Mouse (Mus musculus) forebrain, embryonic 13.5 days (tissue): ENCODE results near the gene Met. TPM values are rescaled to one million over a fixed set of nuclear protein-coding genes. Genes with fewer than 3 reads are reported as not detected.

Experiments
- ATAC-seq: fragments of 200-750 bp; cut with Nextera tagmentation; 2 replicates; pipeline ENCODE4 v1.8.0; 2017
- H3K27ac ChIP-seq: fragments of 300-500 bp; sonication (generic); 2 replicates; pipeline ENCODE4 v1.5.1; 2015; ENCODE audit warnings: inconsistent platforms, mild to moderate bottlenecking, moderate library complexity
- H3K27me3 ChIP-seq: fragments of 300-500 bp; sonication (generic); 2 replicates; pipeline ENCODE4 v1.6.1; 2015; ENCODE audit warnings: mild to moderate bottlenecking, inconsistent platforms
- H3K36me3 ChIP-seq: fragments of 300-500 bp; sonication (generic); 2 replicates; pipeline ENCODE4 v1.6.1; 2015; ENCODE audit warnings: mild to moderate bottlenecking, inconsistent platforms; ENCODE audit not compliant: poor library complexity, severe bottlenecking
- H3K4me1 ChIP-seq: fragments of 300-500 bp; sonication (generic); 2 replicates; pipeline ENCODE4 v1.6.1; 2015; ENCODE audit warnings: inconsistent platforms
- H3K4me2 ChIP-seq: fragments of 300-500 bp; sonication (generic); 2 replicates; pipeline ENCODE4 v1.6.1; 2015; ENCODE audit warnings: inconsistent platforms, mild to moderate bottlenecking, moderate library complexity
- H3K4me3 ChIP-seq: fragments of 300-500 bp; sonication (generic); 2 replicates; pipeline ENCODE4 v1.5.1; 2015; ENCODE audit warnings: mild to moderate bottlenecking, inconsistent platforms
- H3K9ac ChIP-seq: fragments of 300-500 bp; sonication (generic); 2 replicates; pipeline ENCODE4 v1.6.1; 2015; ENCODE audit warnings: mild to moderate bottlenecking, inconsistent platforms
- H3K9me3 ChIP-seq: fragments of 300-500 bp; sonication (generic); replicated peaks from 2 replicates; pipeline ENCODE4 v1.6.1; 2016; ENCODE audit warnings: inconsistent platforms
- WGBS: fragments of 180-500 bp; shearing (Covaris S2); methylation state at CpG from one replicate; pipeline ENCODE4 v1.1.7; 2015; 5-methylcytosine and 5-hydroxymethylcytosine counted together
- polyA plus RNA-seq: library from polyadenylated mRNA; unstranded; fragments of >200 nt; fragmentation: Nextera tagmentation; extraction: Ambion mirVana; gene quantifications from 2 replicates; pipeline ENCODE4 v1.2.1, GENCODE M21; 2015

Met gene
- polyA plus RNA-seq, 1 experiment from 2014 or later: 0.59 TPM

DNA sequence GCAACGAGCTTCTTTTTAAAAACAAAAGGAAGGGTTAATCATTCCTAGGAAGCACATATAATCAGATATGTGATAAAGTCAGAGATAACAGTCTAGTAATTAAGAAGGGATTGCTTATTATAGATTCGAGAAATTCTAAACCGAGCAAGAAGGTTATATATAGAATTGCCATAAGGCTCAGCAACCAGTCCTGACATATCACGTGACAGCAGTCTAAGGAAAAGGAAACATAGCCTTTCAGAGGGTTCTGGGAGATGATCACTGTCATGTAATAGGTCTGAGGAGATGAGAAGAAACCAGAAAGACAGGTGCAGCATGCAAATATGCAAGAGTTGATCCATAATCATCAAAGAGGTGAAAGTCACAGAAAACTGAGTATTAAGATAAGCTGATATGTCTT, 59.3 kb downstream of the Met start:
- H3K27me3 ChIP-seq: no peaks in the 10 kb centered on the region
- WGBS: 81% methylated on average over 4 of the region's 4 CpGs

DNA sequence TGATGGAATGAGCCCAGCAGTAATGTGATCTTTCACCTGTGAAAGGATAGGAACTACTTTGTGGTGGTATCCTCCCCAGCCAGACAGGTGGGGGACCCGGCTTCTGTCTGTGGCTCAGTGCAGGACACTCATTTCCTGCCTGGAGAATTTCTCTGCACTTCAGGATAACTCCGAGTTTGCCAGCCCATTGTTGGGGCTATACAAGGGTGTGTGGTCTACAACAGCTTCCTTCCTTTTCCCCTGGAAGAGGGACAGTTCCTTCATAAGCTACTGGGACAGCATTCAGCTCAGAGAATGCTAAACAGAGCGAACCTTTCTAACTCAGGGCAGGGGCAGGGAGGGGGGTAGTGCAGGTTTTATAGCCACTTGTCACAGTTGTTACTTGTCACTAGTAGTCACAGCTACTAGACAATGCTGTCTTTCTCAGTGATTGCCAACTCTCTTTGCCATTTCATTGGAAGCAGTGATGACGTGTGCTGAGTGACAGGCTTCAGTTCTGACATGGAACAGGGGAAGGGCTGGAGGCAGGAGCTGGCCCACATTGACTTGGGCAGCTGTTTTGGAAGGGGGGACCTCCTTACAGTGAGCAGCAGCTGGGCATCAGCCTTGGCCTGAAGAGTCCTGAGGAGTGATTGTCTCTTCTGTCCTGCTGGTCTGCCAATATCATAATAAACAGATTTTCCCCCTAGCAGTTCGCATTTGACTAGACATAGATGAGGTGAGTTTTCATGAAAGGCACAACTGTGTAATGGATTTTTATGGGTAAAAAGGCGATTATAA, 66.1 kb downstream of the Met start:
- no peaks in the 10 kb centered on the region for H3K27me3 ChIP-seq
- H3K4me2 ChIP-seq: no peak overlapping the region
- no peak for ATAC-seq
- H3K4me3 ChIP-seq: no peak overlapping the region
- no peaks in the 10 kb centered on the region for H3K36me3 ChIP-seq
- H3K9ac ChIP-seq: no peak overlapping the region
- H3K27ac ChIP-seq: no peak overlapping the region
- WGBS: 82% methylated on average over 6 of the region's 6 CpGs
- H3K4me1 ChIP-seq: no peaks in the 10 kb centered on the region
- no peaks in the 10 kb centered on the region for H3K9me3 ChIP-seq

More for the DNA sequence above, 59.3 kb downstream of the Met start:
- no peaks in the 10 kb centered on the region for H3K36me3 ChIP-seq
- H3K4me1 ChIP-seq: no peaks in the 10 kb centered on the region
- ATAC-seq: peak; percentile 21; the same call in 1 of the 2 replicates
- H3K4me2 ChIP-seq: no peak overlapping the region
- H3K27ac ChIP-seq: no peak overlapping the region
- H3K9me3 ChIP-seq: no peaks in the 10 kb centered on the region
- no peak overlapping the region for H3K9ac ChIP-seq
- H3K4me3 ChIP-seq: no peak overlapping the region

DNA sequence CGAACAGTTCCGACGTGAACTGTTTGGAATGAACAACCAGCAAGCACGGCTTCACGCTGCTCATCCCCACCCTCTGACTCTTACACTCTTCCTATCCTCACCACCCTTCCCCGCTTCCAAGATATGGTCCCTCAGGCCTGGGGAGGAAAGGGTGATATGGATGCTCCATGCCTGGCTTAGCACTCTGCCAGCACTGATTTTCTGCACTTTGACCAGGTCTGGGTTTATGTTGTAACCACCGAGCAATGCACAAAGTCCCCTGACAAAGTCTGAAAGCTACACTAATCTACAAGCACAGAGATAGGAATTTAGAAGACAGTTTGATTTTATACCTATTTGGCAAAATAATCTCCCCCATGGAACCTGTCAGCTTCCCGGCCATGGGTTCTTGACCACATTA, 78.0 kb downstream of the Met start:
- no peak overlapping the region for H3K9ac ChIP-seq
- ATAC-seq: no peak
- H3K27me3 ChIP-seq: no peaks in the 10 kb centered on the region
- H3K4me1 ChIP-seq: 0 out of 2 replicates have a peak, but pooled peaks cover under 1% of the 10 kb centered on the region
- H3K27ac ChIP-seq: no peak overlapping the region
- no peaks in the 10 kb centered on the region for H3K36me3 ChIP-seq
- H3K4me2 ChIP-seq: no peak overlapping the region
- no peaks in the 10 kb centered on the region for H3K9me3 ChIP-seq
- H3K4me3 ChIP-seq: no peak overlapping the region
- 92% methylated on average over 8 of the region's 8 CpGs for WGBS

DNA sequence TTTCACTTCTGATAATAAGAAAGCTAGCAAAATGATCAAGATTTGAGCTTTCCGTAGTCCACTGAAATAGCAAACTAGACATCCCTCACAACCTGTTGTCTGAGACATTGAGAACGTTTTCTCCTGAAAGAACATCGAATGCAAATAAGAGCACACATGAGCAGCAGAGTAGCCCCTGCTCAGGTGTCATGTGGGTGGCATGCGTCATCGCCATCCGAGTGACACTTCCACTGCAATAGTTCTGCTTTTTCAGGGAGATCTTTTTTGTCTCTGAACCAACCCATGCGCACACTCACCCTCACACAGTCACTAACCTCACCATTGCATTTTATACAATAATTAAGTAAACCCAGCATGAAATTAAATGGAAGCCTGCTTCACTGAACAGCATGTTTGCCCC, 78.8 kb downstream of the Met start:
- WGBS: 82% methylated on average over 7 of the region's 7 CpGs
- Histone ChIP-seq H3K9ac (no peak overlapping the region), H3K36me3 (no peaks in the 10 kb centered on the region), H3K9me3 (no peaks in the 10 kb centered on the region), H3K4me3 (no peak overlapping the region), H3K27me3 (no peaks in the 10 kb centered on the region), H3K4me2 (no peak overlapping the region), H3K4me1 (0 out of 2 replicates have a peak, but pooled peaks cover 4% of the 10 kb centered on the region), H3K27ac (no peak overlapping the region)
- ATAC-seq: no peak

DNA sequence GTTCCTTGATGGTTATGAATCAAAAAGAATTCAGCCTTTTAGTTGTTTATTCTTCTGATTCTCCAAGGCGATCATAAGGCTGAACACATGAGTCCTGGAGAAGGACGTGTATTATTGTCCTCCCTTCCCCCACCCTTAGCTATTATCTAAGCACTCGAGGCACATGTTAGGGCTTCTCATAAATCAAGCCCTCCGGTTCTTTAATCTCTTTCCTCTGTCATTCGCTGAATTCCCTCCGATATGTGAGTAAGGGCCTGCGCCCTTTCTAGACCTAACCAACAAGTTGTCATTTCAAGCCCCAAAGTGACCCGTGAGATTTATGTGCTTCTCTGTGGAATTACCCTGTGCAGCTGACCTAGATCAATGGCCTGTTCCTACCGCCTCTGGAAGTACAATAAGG, 81.9 kb downstream of the Met start:
- 88% methylated on average over 9 of the region's 9 CpGs for WGBS
- Histone ChIP-seq H3K4me3 (no peak overlapping the region), H3K27me3 (no peaks in the 10 kb centered on the region), H3K9me3 (no peaks in the 10 kb centered on the region), H3K36me3 (no peaks in the 10 kb centered on the region), H3K4me2 (no peak overlapping the region), H3K4me1 (0 out of 2 replicates have a peak, but pooled peaks cover 4% of the 10 kb centered on the region), H3K27ac (no peak overlapping the region), H3K9ac (no peak overlapping the region)
- no peak for ATAC-seq

DNA sequence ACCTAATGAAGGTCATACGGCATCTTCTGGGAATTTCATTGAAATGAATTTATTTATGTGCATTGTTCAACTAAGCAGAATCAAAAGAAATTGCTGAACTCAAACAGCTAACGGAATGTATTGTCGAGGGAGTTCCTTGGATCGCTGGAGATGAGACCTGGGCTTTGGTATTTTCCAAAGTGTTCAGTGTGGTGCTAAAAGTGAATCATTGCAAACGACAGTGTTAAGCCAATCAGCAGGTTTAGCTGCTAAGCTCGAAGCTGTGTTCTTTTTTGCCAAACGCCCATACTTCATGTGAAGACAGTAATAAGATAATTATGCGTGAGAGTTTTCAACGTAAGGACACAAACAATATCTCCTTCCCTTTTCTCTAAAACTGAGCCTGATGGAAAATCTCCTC, 82.7 kb downstream of the Met start:
- Histone ChIP-seq H3K9ac (no peak overlapping the region), H3K4me3 (no peak overlapping the region), H3K4me2 (no peak overlapping the region), H3K27ac (no peak overlapping the region), H3K9me3 (no peaks in the 10 kb centered on the region), H3K4me1 (0 out of 2 replicates have a peak, but pooled peaks cover 4% of the 10 kb centered on the region), H3K36me3 (no peaks in the 10 kb centered on the region), H3K27me3 (no peaks in the 10 kb centered on the region)
- no peak for ATAC-seq
- 78% methylated on average over 9 of the region's 9 CpGs for WGBS

DNA sequence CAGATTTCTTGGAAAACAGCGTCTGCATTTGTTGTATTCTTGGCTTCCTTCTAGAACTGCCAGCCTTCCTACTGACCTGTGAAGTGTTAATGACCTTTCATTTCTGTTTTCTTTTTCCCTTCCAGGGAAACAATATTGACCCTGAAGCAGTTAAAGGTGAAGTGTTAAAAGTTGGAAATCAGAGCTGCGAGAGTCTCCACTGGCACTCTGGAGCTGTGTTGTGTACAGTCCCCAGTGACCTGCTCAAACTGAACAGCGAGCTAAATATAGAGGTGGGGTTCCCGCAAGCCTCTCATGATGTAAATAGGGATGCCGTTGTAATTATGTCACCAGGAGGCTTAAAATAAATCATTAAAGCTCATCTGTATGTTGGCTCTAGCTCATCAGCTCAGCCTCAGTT, 83.2 kb downstream of the Met start:
- Histone ChIP-seq H3K4me1 (0 out of 2 replicates have a peak, but pooled peaks cover 4% of the 10 kb centered on the region), H3K9ac (no peak overlapping the region), H3K36me3 (no peaks in the 10 kb centered on the region), H3K27me3 (no peaks in the 10 kb centered on the region), H3K9me3 (no peaks in the 10 kb centered on the region), H3K4me3 (no peak overlapping the region), H3K27ac (no peak overlapping the region), H3K4me2 (no peak overlapping the region)
- 64% methylated on average over 5 of the region's 5 CpGs for WGBS
- no peak for ATAC-seq

DNA sequence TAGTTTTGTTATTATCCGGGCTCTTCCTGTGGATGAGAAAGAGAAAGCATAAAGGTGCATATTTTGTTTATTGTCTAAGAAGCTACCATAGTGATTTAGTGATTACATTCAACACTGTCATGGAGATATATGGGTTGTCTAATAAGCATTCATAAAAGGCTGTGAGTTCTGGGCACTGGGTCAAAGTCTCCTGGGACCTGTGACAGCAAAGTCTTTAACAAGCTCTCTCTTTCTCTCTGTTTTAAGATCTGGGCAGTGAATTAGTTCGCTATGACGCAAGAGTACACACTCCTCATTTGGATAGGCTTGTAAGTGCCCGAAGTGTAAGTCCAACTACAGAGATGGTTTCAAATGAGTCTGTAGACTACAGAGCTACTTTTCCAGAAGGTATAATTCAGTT, 85.2 kb downstream of the Met start:
- H3K9me3 ChIP-seq: no peaks in the 10 kb centered on the region
- H3K4me3 ChIP-seq: no peak overlapping the region
- no peak overlapping the region for H3K27ac ChIP-seq
- no peaks in the 10 kb centered on the region for H3K27me3 ChIP-seq
- 0 out of 2 replicates have a peak, but pooled peaks cover 4% of the 10 kb centered on the region for H3K4me1 ChIP-seq
- no peak overlapping the region for H3K9ac ChIP-seq
- no peaks in the 10 kb centered on the region for H3K36me3 ChIP-seq
- no peak for ATAC-seq
- no peak overlapping the region for H3K4me2 ChIP-seq
- 87% methylated on average over 4 of the region's 4 CpGs for WGBS

DNA sequence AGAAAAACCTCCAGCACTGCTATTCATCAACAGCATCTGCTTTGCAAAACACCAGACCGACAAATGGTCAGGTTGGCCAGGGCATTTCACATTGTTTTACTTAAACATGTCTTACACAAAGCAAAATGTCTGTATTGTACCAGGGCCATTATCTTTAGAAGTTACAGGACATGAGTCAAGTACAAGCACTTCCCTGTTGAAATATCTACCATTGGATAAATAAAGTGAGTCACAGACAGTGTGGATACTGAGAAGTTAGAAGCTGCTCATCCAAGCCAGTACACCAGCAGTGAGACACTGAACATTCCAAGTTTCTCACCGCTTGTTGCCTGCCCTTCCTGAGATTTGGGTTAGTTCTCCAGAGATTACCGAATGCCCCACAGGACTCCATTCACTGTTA, 86.0 kb downstream of the Met start:
- H3K9me3 ChIP-seq: no peaks in the 10 kb centered on the region
- no peak overlapping the region for H3K4me3 ChIP-seq
- no peak for ATAC-seq
- 0 out of 2 replicates have a peak, but pooled peaks cover 4% of the 10 kb centered on the region for H3K4me1 ChIP-seq
- H3K27ac ChIP-seq: no peak overlapping the region
- no peak overlapping the region for H3K9ac ChIP-seq
- no peaks in the 10 kb centered on the region for H3K36me3 ChIP-seq
- no peak overlapping the region for H3K4me2 ChIP-seq
- no peaks in the 10 kb centered on the region for H3K27me3 ChIP-seq
- 90% methylated on average over 3 of the region's 3 CpGs for WGBS

DNA sequence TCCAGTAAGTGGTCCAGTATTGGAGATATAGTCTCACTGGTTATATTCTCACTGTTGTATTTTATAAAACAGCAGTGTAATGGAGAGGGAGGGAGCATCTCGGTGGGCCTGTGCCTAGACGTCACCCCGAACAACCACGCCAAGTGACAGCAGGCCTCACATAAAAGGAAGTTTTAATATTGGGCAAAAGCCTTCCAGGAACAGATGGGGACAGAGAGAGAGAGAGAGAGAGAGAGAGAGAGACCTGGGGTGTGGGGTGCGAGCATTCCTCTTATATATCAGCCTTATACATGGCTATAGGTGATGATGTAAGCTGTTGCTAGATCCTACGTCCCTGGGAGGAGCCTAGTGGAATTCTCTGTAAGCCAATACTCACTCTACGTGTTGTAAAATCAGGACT, 90.7 kb downstream of the Met start:
- Histone ChIP-seq H3K9me3 (no peaks in the 10 kb centered on the region), H3K4me3 (no peak overlapping the region), H3K27me3 (no peaks in the 10 kb centered on the region), H3K4me2 (no peak overlapping the region), H3K4me1 (no peaks in the 10 kb centered on the region), H3K36me3 (no peaks in the 10 kb centered on the region), H3K9ac (no peak overlapping the region), H3K27ac (no peak overlapping the region)
- ATAC-seq: peak; percentile 82
- 75% methylated on average over 7 of the region's 7 CpGs for WGBS

DNA sequence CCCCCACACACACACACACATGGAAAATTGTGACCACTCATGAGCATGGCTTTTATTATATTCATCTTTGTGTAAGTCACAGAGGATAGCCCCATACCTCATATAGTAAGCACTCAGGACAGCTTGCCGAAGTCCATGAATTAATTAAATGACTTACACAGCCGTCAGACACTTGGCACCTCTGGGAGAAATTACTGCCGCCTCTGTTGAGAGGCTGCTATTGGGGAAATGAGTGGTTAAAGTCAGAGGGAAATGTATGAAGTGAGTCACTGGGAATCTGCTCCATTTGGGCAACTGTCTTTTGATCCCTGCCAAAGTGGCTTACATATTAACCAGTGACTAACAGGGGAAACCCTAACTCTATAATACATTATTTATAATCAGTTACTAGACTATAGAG, 91.2 kb downstream of the Met start:
- H3K4me3 ChIP-seq: no peak overlapping the region
- H3K9me3 ChIP-seq: no peaks in the 10 kb centered on the region
- H3K36me3 ChIP-seq: no peaks in the 10 kb centered on the region
- no peak overlapping the region for H3K27ac ChIP-seq
- H3K4me1 ChIP-seq: no peaks in the 10 kb centered on the region
- peak; percentile 84 for ATAC-seq
- no peaks in the 10 kb centered on the region for H3K27me3 ChIP-seq
- H3K9ac ChIP-seq: no peak overlapping the region
- no peak overlapping the region for H3K4me2 ChIP-seq
- 50% methylated on average over 3 of the region's 3 CpGs for WGBS

DNA sequence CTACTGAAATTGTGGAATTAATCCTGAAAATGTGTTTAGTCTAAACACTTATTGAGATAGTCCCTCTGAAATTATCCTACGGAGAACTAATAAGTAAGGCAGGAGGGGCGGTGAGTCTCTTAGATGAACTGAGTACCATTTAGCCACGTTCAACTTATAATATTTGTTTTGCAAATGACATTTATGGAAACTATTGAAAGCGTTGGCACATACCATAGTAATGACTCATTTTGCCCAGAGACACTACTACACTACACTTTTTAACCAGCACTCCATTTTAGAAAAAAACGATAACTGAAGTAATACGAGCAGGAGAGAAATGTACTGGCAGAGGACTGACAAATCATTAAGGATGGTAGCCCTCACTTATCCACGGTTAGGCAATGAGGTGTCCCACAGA, 92.1 kb downstream of the Met start:
- Histone ChIP-seq H3K27ac (no peak overlapping the region), H3K4me1 (no peaks in the 10 kb centered on the region), H3K4me2 (no peak overlapping the region), H3K9me3 (no peaks in the 10 kb centered on the region), H3K4me3 (no peak overlapping the region), H3K9ac (no peak overlapping the region), H3K27me3 (no peaks in the 10 kb centered on the region), H3K36me3 (no peaks in the 10 kb centered on the region)
- no peak for ATAC-seq
- WGBS: 88% methylated on average over 7 of the region's 7 CpGs

DNA sequence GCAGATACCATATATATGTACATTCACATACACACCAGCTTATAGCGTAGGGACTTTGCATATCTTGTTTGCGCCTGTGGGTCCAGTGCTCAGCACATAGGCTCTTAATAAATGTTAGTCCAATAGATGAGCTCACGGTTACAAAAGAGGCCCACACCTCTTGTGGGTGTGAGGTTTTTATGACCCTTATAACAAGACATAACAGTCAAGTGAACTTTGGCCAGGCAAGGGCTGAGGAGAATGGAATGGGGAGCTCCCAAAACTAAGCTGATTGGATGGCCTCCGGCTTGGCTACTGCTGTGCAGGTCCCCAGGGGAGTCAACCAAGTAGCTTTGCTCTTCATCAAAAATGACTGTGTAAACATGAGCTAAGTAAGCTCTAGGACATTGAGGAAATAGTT, 96.1 kb downstream of the Met start:
- ATAC-seq: no peak
- Histone ChIP-seq H3K4me1 (peaks cover 9% of the 10 kb centered on the region; the same call in 1 of the 2 replicates), H3K4me2 (no peak overlapping the region), H3K9me3 (no peaks in the 10 kb centered on the region), H3K9ac (no peak overlapping the region), H3K36me3 (no peaks in the 10 kb centered on the region), H3K27ac (no peak overlapping the region), H3K4me3 (no peak overlapping the region), H3K27me3 (no peaks in the 10 kb centered on the region)
- WGBS: 91% methylated on average over 4 of the region's 4 CpGs
